Mouse (Mus musculus) bone marrow macrophage, adult 2 months (primary cell): ENCODE measurements around the gene Tubgcp2.

Experiments
- CTCF ChIP-seq: IDR thresholded peaks from 2 replicates; pipeline ENCODE4 v1.5.1; 2012; ENCODE audit warnings: low read depth, mild to moderate bottlenecking, low read length, moderate library complexity
- POLR2A ChIP-seq: IDR thresholded peaks from 2 replicates; pipeline ENCODE4 v1.6.1; 2012; ENCODE audit warnings: mild to moderate bottlenecking, low read depth, low read length, borderline replicate concordance

DNA sequence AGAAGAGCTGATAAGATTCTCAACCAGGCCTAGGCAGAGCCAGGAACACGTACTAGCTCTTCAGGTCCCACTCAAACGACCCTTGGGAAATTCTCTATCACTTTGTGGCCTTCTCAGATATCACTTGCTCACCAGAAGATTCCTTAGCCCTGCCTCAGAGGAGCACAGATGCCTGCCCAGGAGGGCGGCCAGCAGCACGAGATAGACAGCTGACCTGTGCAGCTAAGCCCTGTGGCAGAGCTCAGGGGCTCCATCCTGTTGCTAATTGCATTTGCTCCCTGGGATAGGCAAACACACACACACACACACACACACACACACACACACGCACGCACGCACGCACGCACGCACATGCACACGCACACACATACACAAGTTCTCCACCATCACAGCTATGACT lies 54.4 kb downstream of the Tubgcp2 start:
- TF ChIP-seq CTCF (no peak), POLR2A (no peak)
